Mouse (Mus musculus): ENCODE data around the gene 1700019N19Rik.

The 1700019N19Rik gene

DNA sequence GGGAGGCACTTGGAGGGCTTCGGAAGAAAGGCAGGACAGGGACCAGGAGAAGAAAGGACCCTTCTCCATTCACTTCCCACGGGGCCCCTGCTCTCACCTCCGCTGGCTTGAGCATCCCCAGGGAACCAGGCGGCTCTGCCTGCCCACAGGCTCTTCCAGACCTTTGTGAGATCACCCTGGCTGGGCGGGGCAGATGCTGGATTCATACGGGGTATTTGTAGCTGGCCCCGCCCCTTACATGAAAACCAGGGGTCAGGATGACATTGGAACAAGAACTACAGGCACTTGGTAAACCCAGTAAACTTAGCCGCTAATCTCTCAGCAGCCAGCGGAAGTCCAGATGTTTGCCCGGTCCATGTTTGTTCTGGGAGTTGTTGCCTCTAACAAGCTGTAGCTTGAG, at the start of gene 1700019N19Rik:
1700019N19Rik (minus strand) TSS at position 178 of the 400 bp plus-strand sequence.
- in situ Hi-C loops (cut with MboI; ENCODE audit: low pct_unique_long_range_greater_than_20kb in 1 of 2, low sequenced_read_pairs in 2 of 2, unreplicated experiment in 1 of 2): no loop called here

DNA sequence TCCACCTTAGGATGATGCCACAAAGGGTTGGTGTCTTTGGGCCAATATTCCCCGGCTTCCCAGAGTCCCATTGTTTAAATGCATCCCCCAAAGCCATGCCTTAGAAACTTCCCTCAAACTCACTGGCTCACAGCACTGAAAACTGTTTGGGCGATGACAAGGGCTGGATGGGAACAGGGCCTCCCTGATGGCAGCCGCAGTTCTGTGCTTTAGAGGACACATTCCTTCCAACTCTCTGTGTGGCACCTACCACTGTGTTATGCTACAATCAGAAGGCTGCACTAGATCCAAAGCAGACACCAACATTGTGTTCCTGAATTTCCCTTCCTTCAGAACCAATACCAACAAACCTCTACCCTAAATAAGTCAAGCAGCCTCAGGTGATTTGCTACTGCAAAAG, 49.3 kb upstream of the 1700019N19Rik start:
- in situ Hi-C loops (cut with MboI; ENCODE audit: low pct_unique_long_range_greater_than_20kb in 1 of 2, low sequenced_read_pairs in 2 of 2, unreplicated experiment in 1 of 2): no loop called here

DNA sequence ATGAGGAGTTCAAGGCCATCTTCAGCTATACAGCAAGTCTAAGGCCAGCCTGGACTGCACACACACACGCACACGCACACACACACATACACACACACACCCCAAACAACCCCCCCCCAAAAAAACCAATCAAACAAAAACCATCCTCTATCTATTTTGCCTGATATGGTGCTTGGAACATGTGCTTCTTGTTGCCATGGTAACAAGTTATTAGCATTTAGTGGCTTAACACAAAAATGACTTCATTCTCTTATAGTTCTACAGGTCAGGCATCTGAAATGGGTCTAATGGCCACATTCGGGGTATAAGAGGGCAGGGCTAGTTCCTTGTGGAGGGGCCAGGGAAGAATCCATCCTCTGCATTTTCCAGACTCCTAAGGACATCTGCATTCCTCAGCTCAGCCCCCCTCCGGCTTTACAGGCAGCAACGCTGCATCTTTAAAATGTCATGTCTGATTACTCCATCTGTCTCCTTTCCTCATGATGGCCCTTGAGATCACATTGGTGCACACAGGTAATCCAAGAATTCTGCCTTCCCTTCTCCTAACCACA, 46.5 kb upstream of the 1700019N19Rik start:
- in situ Hi-C loops (cut with MboI; ENCODE audit: low pct_unique_long_range_greater_than_20kb in 1 of 2, low sequenced_read_pairs in 2 of 2, unreplicated experiment in 1 of 2): no loop called here

DNA sequence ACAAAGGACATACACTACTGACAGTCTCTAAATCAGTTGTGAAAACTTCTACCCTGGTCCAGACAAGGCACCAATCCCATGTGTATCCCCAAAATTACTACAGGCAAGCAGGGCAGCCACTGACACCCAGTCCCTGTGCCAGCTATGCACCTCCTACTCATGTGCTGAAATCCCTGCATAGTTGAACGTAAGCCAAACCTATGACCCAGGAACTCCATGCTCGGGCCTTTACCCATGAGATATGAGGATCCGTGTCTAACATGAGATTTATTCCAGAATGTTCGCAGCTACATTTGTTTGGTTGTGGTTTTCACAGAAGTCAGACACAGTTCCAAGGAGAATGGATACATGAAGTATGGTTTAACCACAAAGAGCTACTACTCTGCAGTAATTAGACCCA, 45.5 kb upstream of the 1700019N19Rik start:
- in situ Hi-C loops (cut with MboI; ENCODE audit: low pct_unique_long_range_greater_than_20kb in 1 of 2, low sequenced_read_pairs in 2 of 2, unreplicated experiment in 1 of 2): no loop called here

DNA sequence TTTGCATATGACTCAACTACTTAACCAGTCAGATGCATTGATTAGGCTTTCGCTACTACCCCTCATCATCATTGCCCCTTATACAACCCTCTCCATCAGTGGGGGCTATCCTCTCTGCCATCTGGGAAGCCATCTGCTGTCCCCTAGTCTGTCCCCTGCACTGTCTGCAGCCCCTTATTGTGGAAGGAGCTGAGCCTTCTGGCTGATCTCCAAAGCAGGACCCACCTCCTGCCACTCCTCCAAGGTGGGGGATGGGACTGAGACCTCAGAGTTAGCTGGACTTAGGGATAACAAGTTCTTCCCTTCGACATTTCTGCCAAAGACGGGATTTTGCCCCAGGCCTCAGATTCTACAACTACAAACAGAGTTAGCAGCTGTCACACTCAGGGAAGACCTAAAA, 45.1 kb upstream of the 1700019N19Rik start:
- in situ Hi-C loops (cut with MboI; ENCODE audit: low pct_unique_long_range_greater_than_20kb in 1 of 2, low sequenced_read_pairs in 2 of 2, unreplicated experiment in 1 of 2): no loop called here

DNA sequence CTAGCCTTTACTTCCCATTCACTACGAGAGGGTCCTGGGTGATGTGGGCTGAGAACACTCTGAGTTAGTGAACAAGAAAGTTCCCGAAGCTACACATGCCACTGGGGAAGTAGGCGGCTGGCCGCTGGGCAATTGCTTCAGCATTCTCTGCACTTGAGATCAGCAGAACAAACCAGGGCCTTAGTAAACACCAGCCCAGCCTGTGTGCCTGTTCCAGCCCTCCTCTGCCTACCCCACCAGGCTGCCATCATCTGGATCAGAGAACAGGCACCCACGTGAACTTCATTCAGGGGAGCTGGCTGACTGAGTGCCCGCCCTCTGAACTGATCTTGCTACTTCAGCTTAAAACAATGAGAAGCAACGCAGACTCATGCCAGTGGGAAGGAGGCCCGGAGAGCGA, 44.4 kb upstream of the 1700019N19Rik start:
- in situ Hi-C loops (cut with MboI; ENCODE audit: low pct_unique_long_range_greater_than_20kb in 1 of 2, low sequenced_read_pairs in 2 of 2, unreplicated experiment in 1 of 2): no loop called here

DNA sequence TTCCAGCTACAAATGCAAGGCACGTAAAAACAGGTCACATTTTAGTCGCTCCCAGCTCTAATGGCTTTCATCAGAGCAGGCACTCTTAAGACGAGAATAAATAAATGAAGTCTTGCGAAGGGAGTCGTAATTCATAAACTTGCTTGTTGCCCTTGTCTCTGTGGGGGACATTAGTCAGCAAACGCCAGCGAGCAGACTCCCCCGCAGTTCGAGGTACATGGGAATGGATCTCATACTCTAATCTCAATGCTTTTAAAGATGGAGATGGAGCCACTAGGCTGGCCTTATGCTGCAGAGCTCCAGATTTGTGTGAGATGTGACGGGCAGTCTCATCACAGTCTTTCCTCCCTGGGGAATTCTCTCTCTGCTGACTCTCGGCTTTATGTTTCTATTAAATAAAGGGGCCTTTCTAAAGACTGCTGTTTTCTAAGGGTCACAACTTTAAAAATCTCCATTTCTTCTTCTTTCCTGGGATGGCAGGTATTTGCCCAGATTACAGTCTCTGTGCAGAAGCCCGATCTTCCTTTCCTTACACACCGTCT, 39.4 kb upstream of the 1700019N19Rik start:
- in situ Hi-C loops (cut with MboI; ENCODE audit: low pct_unique_long_range_greater_than_20kb in 1 of 2, low sequenced_read_pairs in 2 of 2, unreplicated experiment in 1 of 2): no loop called here

DNA sequence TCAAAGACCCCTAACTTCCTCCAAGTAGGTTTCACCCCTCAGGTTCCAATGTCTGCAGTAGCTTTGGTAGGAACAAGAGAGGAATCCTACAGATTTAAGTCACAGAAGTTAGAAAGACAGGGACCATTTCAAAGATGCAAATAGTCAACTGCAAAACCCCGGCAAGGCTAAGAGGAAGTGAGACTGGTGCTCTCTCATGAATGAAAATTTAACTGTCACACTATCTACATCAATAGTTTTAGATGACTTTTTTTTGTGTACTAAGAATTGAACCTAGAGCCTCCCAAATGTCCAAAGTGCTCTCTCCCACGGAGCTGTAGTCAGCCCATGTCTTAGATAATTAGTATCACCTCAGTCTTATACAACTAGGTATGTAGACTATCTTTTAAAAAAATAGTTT, 38.7 kb upstream of the 1700019N19Rik start:
- in situ Hi-C loops (cut with MboI; ENCODE audit: low pct_unique_long_range_greater_than_20kb in 1 of 2, low sequenced_read_pairs in 2 of 2, unreplicated experiment in 1 of 2): no loop called here

DNA sequence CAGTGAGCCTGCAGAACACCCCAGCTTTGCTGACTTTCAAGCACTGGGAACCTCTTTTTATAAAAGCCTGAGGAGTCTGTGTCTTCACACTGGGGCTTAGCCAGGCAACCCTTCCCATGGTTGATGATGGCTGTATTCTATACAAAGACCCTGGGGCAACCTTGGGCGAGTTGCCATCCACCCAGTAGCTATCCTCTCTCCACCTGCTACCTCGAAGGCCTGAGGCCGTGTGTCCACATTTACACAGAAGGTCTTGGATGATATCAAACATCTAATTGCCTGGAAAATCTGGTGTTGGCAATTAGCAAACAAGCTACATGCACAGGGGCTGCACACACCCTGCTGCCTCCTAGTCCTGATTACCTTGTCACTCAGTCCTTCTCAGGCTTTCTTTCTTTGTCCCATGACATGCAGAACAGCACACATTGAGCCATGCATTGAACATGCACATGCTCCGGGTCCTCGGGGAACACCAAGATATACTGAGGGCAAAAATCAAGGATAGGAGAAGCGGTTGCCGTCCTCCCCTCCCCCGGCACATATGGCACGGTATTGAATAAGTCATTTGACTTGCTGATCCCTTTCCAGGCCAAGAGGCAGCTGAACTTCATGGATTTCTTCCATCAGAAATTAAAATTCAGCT, 37.1 kb upstream of the 1700019N19Rik start:
- in situ Hi-C loops (cut with MboI; ENCODE audit: low pct_unique_long_range_greater_than_20kb in 1 of 2, low sequenced_read_pairs in 2 of 2, unreplicated experiment in 1 of 2): no loop called here

DNA sequence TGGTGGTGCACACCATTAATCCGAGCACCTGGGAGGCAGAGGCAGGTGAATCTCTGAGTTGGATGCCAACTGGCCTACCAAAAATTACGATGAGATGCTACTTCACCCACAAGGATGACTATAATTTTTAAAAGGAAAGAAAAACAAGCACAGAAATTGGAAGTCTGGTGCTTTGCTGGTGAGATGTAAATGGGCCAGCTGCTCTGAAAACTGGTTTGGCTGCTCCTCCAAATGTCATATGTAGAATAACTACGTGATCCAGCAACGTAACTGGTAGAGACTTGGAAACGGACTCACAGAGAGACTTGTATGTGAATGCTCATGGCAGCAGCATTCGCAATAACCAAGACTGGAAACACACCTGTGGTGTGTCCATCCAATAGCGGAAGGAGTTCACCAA, 35.9 kb upstream of the 1700019N19Rik start:
- in situ Hi-C loops (cut with MboI; ENCODE audit: low pct_unique_long_range_greater_than_20kb in 1 of 2, low sequenced_read_pairs in 2 of 2, unreplicated experiment in 1 of 2): no loop called here

DNA sequence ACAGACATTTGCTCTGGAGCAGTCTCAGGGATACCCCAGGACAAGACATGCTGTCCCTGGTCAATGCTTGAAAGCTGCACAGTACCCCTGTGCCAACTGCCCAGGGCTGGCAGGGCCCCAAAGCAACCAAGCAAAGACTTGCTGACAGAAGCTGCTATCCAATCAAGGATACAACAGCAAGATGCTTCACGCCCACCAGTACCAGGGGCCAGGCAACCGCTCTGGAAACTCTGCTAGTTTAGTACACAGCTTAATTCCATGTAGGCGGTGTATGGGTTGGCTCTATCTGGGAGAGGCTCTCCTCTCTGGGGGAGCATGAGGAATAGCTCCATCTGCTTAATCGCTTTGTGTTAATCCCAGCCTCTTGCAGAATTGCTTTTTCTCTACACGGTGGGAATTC, 35.3 kb upstream of the 1700019N19Rik start:
- in situ Hi-C loops (cut with MboI; ENCODE audit: low pct_unique_long_range_greater_than_20kb in 1 of 2, low sequenced_read_pairs in 2 of 2, unreplicated experiment in 1 of 2): no loop called here

DNA sequence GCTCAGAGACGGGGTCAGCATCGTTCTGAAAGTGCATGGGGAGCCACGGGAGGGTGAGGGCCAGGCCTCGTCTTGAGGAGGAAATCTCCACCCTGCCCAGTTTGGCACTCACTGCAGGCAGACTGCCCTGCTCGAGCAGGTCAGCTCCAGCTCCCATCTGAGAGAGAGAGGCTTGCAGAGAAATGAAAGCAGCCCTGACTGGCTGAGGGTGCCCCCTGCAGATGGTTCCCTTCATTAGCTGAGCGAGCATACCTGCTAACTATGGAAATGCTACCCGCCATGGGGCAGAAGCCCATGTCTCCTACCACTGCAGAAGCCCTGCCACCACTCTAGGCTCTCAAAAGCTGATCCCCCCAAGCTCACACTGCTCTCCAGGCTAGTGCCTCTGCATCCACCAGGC, 33.4 kb upstream of the 1700019N19Rik start:
- in situ Hi-C loops (cut with MboI; ENCODE audit: low pct_unique_long_range_greater_than_20kb in 1 of 2, low sequenced_read_pairs in 2 of 2, unreplicated experiment in 1 of 2): no loop called here

DNA sequence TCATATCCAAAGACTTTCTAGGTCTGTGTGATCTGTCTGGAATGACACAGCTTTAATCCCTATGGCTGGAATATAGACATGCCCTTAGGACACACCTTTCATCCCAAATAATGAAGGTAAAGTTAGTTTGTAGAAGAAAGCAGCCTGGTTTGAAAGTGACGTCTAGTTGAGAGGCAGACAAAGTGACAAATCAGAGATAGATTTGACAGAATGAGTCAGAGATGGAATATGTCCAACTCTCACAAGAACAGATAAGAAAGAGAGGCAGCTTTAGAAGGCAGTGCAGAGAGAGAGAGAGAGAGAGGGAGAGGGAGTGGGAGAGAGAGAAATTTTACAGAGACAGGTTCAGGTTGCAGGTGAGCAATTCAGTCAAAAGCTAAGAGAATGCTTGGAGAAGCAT, 30.1 kb upstream of the 1700019N19Rik start:
- in situ Hi-C loops (cut with MboI; ENCODE audit: low pct_unique_long_range_greater_than_20kb in 1 of 2, low sequenced_read_pairs in 2 of 2, unreplicated experiment in 1 of 2): loop anchor here in 1 of 2 experiments (25.0 kb wide), 1 partner anchor 388 kb away; the partner anchor contains the start of gene Kcnk18

DNA sequence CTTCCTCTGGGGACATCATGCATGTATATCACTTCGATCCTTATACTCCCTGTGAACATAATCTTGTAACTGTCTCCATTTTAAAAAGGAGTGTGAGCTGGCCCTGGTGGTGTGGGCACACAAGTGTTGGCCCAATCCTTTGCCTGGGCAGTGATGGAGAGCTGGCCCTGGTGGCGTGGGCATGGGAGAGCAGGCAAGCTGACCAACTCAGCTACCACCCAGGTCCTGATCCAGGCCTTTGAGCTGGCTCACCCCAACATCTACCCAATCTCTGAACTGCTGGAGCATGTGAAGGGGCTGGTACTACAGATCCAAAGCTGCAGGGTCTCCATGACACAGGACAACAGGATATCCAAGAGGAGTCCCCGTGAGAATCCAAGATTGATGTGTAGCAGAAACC, 29.0 kb upstream of the 1700019N19Rik start:
- in situ Hi-C loops (cut with MboI; ENCODE audit: low pct_unique_long_range_greater_than_20kb in 1 of 2, low sequenced_read_pairs in 2 of 2, unreplicated experiment in 1 of 2): loop anchor here in 1 of 2 experiments (25.0 kb wide), 1 partner anchor 389 kb away; the partner anchor contains the start of gene Kcnk18

DNA sequence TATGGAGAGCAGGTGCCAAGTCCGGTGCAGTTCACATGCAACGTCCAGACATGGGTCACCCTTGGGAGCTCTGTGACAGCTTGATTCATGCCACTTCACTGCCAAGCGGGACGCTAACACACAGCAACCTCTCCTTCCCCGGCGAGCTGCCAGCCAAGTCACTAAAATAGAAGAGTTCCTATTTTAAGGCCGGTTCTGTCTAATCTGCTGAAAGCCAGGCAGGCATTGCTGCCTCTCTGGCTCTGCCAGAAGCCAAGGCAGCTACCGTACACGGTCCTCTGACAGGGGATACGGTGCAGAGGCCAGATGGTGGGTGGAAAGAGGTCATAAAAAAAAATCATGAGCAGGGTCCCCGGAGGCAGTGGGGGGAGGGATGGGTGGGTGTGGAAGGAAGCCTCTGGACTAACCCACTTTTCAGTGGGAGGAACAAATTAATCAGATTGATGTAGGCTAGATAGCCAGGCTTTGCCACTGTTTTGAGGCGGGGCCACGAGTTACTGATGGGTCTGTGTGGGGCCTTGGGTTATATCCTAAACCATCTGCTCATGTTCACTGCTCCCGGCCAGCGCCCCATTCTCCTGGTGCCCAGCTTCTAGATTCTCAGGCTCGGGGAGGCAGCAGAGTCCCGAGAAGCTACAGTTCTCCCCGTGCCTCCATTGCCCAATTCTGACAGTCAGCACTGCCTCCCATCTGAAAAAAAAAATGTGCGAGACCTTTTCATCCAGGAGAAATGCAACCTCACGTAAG, 28.4 kb upstream of the 1700019N19Rik start:
- in situ Hi-C loops (cut with MboI; ENCODE audit: low pct_unique_long_range_greater_than_20kb in 1 of 2, low sequenced_read_pairs in 2 of 2, unreplicated experiment in 1 of 2): loop anchor here in 1 of 2 experiments (25.0 kb wide), 1 partner anchor 390 kb away; the partner anchor contains the start of gene Kcnk18

DNA sequence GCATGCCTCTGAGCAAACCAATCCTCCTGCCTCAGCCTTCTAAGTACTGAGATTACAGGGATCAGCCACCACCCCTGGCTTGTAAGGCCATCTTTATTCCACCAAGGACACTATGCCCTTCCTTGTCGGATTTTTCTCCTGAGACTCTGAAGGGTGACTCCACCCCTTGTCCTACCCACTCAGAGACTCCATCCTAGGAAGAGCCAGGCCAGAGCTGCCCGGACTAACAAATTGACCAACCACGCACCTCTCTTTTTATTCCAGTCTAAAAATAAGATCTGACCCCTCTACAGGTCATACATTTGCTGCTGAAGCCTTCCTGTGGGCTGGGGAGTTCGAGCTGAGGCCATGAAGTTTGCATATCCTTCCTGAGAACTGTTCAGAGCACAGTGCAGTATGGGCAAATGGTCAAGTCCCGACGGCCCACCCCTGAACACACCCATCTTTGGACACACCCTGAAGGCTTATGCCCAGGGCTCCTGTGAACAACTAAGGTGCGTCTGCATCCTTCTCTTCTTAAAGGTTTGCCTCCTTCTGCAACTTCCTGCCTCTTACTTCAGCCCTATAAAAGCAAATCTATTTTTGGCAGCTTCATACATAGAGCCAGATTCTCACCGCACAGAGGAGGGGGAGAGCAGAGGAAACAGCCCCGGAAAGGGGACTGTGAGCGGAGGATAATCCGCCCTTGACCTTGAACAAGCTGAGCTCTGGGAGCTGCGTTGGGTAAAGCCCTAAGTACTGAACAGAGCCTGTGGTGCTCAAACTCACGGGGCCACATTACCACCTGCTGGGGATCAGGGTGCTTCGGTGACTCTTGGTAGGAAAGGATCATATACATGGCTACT, 24.5 kb upstream of the 1700019N19Rik start:
- in situ Hi-C loops (cut with MboI; ENCODE audit: low pct_unique_long_range_greater_than_20kb in 1 of 2, low sequenced_read_pairs in 2 of 2, unreplicated experiment in 1 of 2): loop anchor here in 1 of 2 experiments (25.0 kb wide), 1 partner anchor 394 kb away; the partner anchor contains the start of gene Kcnk18

DNA sequence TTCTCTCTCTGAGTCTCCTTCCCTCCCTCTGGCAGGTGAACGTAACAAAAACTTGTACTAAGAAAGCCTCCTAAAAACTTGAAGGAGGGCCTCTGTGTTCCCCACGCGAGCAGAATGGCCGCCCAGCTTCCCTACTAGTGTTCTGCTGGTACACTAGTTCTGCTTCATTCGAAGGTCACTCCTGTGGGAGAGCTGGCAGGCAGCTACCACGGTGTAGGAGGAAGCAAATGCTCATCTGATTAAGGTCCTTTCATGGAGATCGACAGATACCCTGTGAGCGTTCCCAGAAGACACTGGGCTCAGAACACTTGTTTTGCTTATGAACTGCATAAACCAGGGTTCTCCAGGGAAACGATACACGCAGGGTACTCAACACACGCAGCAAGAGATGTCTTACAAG, 23.1 kb upstream of the 1700019N19Rik start:
- in situ Hi-C loops (cut with MboI; ENCODE audit: low pct_unique_long_range_greater_than_20kb in 1 of 2, low sequenced_read_pairs in 2 of 2, unreplicated experiment in 1 of 2): loop anchor here in 1 of 2 experiments (25.0 kb wide), 1 partner anchor 395 kb away; the partner anchor contains the start of gene Kcnk18

DNA sequence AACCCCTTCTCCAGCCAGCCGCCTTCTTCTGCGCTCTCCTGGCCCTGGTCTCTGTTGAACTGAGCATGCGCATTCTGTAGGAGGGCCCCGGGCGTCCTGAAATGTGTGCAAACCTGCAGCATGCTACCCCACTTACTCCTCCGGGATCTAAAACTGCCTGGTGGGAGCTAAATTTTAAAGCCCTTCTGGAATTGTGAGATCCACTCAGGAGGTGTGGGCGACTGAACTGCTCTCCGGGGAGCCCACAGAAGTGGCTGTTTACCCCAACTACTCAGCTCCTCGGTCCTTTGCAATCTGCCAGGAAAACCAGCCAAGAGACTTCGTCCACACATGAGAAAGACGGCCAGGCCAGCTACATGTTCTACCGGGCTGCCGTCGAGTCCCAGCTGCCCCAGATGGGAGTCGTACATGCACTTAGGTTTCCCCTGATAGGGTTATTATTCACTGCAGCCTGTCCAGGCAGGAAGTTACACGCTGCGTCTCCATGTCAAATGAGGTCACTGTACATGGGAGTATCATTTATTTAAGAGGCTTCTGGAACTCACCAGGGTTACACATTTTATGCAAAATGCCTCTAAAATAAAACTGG, 22.3 kb upstream of the 1700019N19Rik start:
- in situ Hi-C loops (cut with MboI; ENCODE audit: low pct_unique_long_range_greater_than_20kb in 1 of 2, low sequenced_read_pairs in 2 of 2, unreplicated experiment in 1 of 2): loop anchor here in 1 of 2 experiments (25.0 kb wide), 1 partner anchor 396 kb away; the partner anchor contains the start of gene Kcnk18
